Mouse (Mus musculus) left cerebral cortex, postnatal 25 days (tissue): ENCODE data around the gene Usp2. TPM values are rescaled to one million over a fixed set of nuclear protein-coding genes. Genes with fewer than 3 reads are reported as not detected.
A peak's percentile ranks its signal among the peaks of the same experiment; 100 is the strongest.

ENCODE experiments used
- DNase-seq, 2 experiments: peaks; one replicate each; pipeline ENCODE4 v3.0.0; 2022; ENCODE audit warnings: low spot score in 2 of 2, mixed read lengths in 1 of 2
- intact Hi-C: fragments of 180-260 bp; cut with DNase I; formaldehyde crosslinking; loops from one replicate; pipeline ENCODE4 v1.15.1; 2025
- total RNA-seq, 2 experiments: library from RNA; stranded (reverse); gene quantifications; 2 replicates each; pipeline ENCODE4 v1.2.3; 2021

The Usp2 gene
- total RNA-seq, 2 experiments from 2014 or later = 72.3 to 106 TPM

DNA sequence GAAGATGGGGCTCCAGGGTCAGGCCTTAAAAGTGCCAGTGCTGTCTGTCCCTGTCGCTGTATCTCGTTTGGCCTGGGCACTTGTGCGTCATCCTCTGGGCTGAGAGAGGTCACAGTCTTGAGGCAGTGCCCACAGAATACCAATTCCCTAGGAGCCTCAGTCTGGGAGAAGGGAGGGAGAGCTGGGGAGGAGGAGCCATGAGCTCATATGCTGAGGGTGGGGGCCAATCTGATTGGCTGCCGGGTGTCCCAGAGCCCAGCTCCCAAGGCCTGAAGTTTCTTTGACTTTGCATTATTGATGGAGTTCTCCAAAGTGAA lies 5.7 kb downstream of the Usp2 start:
- DNase-seq = no peak
- intact Hi-C loops = loop anchor here (2.0 kb wide), 1 partner anchor 36 kb away; no protein-coding TSS in a partner anchor

DNA sequence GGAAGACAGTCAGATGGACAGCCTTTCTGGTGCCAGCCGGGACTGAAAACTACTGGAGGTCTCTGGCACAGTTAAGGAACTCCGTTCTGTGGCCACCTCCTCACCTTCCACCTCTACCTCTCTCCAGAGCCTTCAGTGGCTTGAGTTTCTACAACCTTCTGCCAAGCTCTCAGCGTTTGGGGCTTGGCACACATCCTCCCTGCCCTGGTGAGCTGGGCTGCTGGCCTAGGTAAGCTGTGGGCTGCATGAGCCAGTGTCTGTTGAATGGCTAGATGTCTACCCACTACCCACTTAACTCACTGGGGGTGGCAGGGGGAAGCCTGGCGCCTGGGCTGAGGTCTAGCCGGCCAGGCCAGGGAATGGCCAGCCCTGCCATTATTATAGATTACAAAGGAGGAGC lies 6.3 kb downstream of the Usp2 start:
- no peak for DNase-seq
- intact Hi-C loops = loop anchor here (2.0 kb wide), 1 partner anchor 36 kb away; no protein-coding TSS in a partner anchor

DNA sequence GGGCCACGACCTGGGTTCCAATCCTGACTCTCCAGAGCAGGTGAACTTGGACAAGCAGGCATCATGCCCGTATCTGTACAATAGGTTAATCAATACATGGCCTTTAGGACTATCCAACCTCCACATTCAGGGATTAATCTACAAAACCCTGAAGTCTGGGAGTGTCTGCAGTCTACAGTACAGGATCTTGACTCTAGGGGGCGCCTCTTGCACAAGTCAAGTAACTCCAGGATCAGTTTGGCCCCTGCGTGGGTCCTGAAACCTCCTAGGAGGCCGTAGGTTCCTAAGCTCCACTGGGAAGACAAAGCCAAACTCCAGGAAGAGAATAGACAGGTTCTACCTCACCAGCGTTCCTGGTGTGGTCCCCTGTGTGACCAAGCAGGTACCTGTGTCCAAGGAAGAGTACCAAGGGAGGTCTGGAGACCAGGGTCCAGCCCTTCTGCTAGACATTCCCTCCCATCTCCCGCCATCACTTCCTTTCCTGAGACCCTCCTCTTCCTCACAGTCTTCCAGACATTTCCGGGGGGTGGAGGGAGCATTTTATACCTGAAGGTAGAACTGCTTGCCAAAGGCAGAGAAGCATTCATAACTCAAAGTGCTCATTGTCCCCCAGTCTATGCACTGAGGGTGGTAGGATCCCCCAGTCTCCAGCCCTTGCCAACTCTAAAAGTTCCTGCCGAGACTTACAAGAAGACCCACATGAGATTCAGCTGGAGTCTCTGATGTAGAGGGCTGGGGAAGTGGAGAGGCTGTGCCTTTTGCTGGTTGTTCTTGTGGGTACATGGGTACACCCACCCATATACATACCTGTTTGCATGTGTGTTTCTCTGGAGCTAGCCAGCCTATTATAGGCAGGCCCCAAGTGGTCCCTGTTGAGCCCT lies 7.8 kb downstream of the Usp2 start:
- no peak for DNase-seq

GRCm38 (mm10) chr9:44075276-44075995 lies 8.6 kb downstream of the Usp2 start:
- intact Hi-C loops = no loop called here
- DNase-seq = no peak

More for the DNA sequence above, 7.8 kb downstream of the Usp2 start:
- intact Hi-C loops = no loop called here

GRCm38 (mm10) chr9:44075996-44076763 lies 9.4 kb downstream of the Usp2 start:
- no peak for DNase-seq
- intact Hi-C loops = no loop called here

- intact Hi-C loops = no loop called here
- peak; percentile 61 to 71 for DNase-seq
Measured at GRCm38 (mm10) chr9:44076764-44077120, 9.9 kb downstream of the Usp2 start.

GRCm38 (mm10) chr9:44077266-44077910 lies 10.6 kb downstream of the Usp2 start:
- intact Hi-C loops = no loop called here
- no peak for DNase-seq

GRCm38 (mm10) chr9:44078136-44078797 lies 11.4 kb downstream of the Usp2 start:
- DNase-seq = no peak
- intact Hi-C loops = no loop called here

GRCm38 (mm10) chr9:44078955-44079756 lies 12.3 kb downstream of the Usp2 start:
- intact Hi-C loops = no loop called here
- peak; percentile 57 to 75 for DNase-seq

- DNase-seq = peak in 1 of 2 experiments; percentile 2
- intact Hi-C loops = loop anchor here (5.0 kb wide), 1 partner anchor 533 kb away; no protein-coding TSS in a partner anchor
Measured at GRCm38 (mm10) chr9:44079997-44080780, 13.4 kb downstream of the Usp2 start.

DNA sequence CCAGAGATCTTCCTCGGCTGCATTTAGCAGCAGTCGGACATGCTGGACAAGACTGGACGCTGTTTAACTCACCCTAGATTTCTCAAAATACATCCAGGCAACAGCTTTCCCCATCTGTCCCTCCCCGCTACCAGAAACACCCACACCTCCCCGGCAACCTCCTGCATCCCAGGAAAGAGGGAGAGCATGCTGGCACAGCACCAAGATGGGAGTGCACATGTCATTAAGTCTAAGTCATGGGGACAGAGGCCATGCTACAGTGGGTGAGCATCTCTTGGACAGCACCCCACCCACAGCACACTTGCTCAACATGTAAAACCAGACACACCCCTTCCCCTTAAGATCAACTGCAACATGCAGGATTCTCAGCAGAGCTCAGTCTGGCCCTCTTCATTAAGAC lies 14.1 kb downstream of the Usp2 start:
- intact Hi-C loops = loop anchor here (5.0 kb wide), 1 partner anchor 534 kb away; no protein-coding TSS in a partner anchor

DNA sequence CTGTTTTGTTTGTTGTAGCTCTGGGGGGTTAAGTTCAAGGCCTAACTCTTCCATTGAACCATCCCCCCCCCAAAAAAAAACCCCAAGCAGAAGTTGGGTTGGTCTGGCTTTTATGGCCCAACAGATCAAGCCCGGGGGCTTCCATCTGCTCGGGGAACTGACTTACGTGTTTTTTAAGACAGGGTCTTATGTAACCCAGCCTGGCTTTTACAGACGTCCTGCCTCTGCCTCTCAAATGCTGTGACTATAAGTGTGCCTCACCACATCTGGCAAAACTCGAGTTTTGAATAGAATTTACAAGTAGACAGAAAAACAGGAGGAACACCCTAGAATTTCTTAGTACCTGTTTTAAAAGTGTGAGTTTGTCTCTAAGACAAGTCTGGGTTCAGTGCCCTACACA lies 14.8 kb downstream of the Usp2 start:
- intact Hi-C loops = loop anchor here (5.0 kb wide), 1 partner anchor 534 kb away; no protein-coding TSS in a partner anchor
- DNase-seq = no peak

More for the DNA sequence above, 14.1 kb downstream of the Usp2 start:
- peak; percentile 57 to 83 for DNase-seq

- DNase-seq = no peak
- intact Hi-C loops = loop anchor here (5.0 kb wide), 1 partner anchor 535 kb away; no protein-coding TSS in a partner anchor
Measured at GRCm38 (mm10) chr9:44082266-44082665, 15.4 kb downstream of the Usp2 start.

DNA sequence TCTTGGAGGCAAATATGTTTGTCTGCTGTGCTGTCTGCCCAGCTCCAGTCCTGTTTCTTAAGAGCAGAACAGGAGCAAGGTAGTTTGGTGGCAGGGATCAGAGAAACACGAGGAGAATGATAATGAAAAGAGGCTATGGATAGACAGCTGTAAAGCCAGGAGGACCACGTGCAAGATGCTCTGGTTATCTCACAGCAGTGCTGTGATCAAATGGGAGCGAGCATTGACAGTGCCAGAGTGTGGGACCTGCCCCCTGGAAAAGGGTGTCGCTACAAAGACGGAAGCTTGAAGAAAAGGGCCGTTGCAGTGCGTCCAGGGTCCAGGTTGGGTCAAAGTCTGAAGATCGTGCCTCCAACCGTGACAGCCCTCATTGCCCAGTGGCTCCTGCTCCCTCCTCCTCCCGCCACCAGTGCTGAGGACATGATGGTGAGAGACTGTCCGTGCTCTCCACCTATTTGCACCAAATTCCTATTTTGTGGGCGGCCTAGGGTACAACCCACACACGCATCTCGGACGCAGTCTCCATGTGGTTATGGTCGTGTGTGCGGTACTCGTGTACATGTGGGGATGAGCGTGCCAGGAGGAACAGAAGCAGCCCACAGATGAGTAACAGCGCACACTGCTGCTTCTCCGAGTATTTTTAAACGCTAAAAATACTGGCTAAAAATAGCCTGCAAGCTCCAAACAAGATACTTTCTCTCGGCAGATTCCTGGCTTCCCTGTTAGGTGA lies 16.7 kb downstream of the Usp2 start:
- peak; percentile 78 to 95 for DNase-seq
- intact Hi-C loops = loop anchor here (5.0 kb wide), 1 partner anchor 536 kb away; no protein-coding TSS in a partner anchor

- intact Hi-C loops = loop anchor here (5.0 kb wide), 1 partner anchor 537 kb away; no protein-coding TSS in a partner anchor
- no peak for DNase-seq
Measured at GRCm38 (mm10) chr9:44084236-44084635, 17.4 kb downstream of the Usp2 start.

DNA sequence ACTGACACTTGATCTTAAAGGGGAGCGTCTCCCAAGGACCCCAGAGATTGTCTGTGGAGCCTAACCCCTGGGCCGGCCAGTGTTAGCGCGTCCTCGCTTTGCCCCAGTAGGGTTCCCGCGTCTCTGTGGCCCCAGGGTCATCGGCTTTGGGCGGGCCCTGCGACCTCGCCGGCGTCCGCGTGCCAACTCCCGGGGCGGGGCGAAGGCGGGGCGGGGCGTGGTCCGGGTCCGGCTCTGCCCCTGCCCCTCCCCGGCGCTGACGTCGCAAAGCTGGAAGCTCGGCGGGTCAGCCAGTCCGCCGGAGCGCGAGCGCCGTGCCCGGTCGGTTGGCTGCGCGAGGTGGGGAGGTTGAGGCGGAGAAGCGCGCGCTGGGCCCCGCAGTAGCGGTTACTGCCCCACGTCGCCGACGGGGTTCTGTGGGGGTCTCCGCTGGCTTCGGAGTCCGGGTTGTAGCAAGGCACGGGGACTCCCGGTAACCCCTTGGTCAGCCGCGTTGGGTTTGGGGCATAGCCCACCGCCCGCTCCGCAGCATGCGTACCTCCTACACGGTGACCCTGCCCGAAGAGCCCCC lies 17.9 kb downstream of the Usp2 start:
- intact Hi-C loops = loop anchor here (5.0 kb wide), 1 partner anchor 537 kb away; no protein-coding TSS in a partner anchor
- peak; percentile 92 to 93 for DNase-seq
